In genomic region chr6:64961608-64962486, GRCm38 (mm10) we compare ENCODE assay signal across 23 mouse cellular contexts.
DNase-seq lines count a peak whose midpoint lies in the region; ATAC-seq and TF ChIP-seq lines count a peak whose summit lies in the region.
"Had no signal": no experiment of that assay in that cellular context is flagged by ENCODE, and none has a peak within 500 bp of the region (broad histone marks: within the 10 kb centered on the region; RNA-seq: fewer than 3 reads in every experiment).

No protein-coding gene starts in this region.

- TF ChIP-seq EP300 in heart, adult 2 months (IDR thresholded peaks at IDR 0.05; ENCODE audit: insufficient read depth, low read depth, low read length): no peak

- intact Hi-C loops in heart, adult 2 months (cut with DNase I): no loop called here
- intact Hi-C loops in left cerebral cortex, adult 2 months (cut with DNase I): no loop called here

- DNase-seq in neural tube, embryonic 10.5 days (ENCODE audit: extremely low spot score, low spot score): no peak
- DNase-seq in midbrain, embryonic 14.5 days: peak; percentile 57
- no peak for DNase-seq in heart, adult 2 months
- no peak for DNase-seq in left cerebral cortex, adult 2 months (ENCODE audit: extremely low spot score in 1 of 2, low spot score in 2 of 2)
- DNase-seq: adrenal gland, postnatal 14 days; cerebellum, adult 11 months; cerebellum, postnatal 36 days; gastrocnemius, adult 2 months; heart, postnatal 10 days; kidney, adult 18-20 months; kidney, postnatal 10 days; liver, embryonic 13.5 days; lung, postnatal 4 days; right cerebral cortex, postnatal 4 days; thymus, postnatal 25 days had no signal

- H3K4me1 ChIP-seq in neural tube, embryonic 12.5 days: no peaks in the 10 kb centered on the region
- H3K4me1 ChIP-seq in hindbrain, embryonic 12.5 days: 0 out of 2 replicates have a peak, but pooled peaks cover 11% of the 10 kb centered on the region
- H3K4me1 ChIP-seq in midbrain, embryonic 14.5 days (ENCODE audit: control insufficient read depth, insufficient read depth, low read length): 0 out of 2 replicates have a peak, but pooled peaks cover 8% of the 10 kb centered on the region
- H3K4me1 ChIP-seq in heart, adult 2 months (ENCODE audit: control insufficient read depth, insufficient read depth, low read length): no peaks in the 10 kb centered on the region
- H3K4me1 ChIP-seq: limb, embryonic 13.5 days; liver, embryonic 13.5 days; lung, embryonic 15.5 days had no signal

- no peak overlapping the region for H3K27ac ChIP-seq in neural tube, embryonic 12.5 days
- H3K27ac ChIP-seq in hindbrain, embryonic 12.5 days: peak overlapping the region; percentile 23; the same call in 1 of the 2 replicates
- peak overlapping the region; percentile 46 for H3K27ac ChIP-seq in midbrain, embryonic 14.5 days (replicated peaks; ENCODE audit: low read depth, low read length)
- H3K27ac ChIP-seq in heart, adult 2 months: no peak overlapping the region
- no peak overlapping the region for H3K27ac ChIP-seq in left cerebral cortex, adult 2 months
- H3K27ac ChIP-seq: gastrocnemius, adult 2 months; limb, embryonic 13.5 days; liver, embryonic 13.5 days; lung, embryonic 15.5 days had no signal

- H3K9me3 ChIP-seq in neural tube, embryonic 12.5 days: no peaks in the 10 kb centered on the region
- no peaks in the 10 kb centered on the region for H3K9me3 ChIP-seq in hindbrain, embryonic 12.5 days (replicated peaks)
- H3K9me3 ChIP-seq in midbrain, embryonic 14.5 days (ENCODE audit: control insufficient read depth, low read length): no peaks in the 10 kb centered on the region
- H3K9me3 ChIP-seq: limb, embryonic 13.5 days; liver, embryonic 13.5 days; lung, embryonic 15.5 days had no signal

- no peaks in the 10 kb centered on the region for H3K27me3 ChIP-seq in neural tube, embryonic 12.5 days (replicated peaks)
- H3K27me3 ChIP-seq in hindbrain, embryonic 12.5 days: no peaks in the 10 kb centered on the region
- no peaks in the 10 kb centered on the region for H3K27me3 ChIP-seq in midbrain, embryonic 14.5 days (ENCODE audit: control insufficient read depth, insufficient read depth, low read length)
- no peaks in the 10 kb centered on the region for H3K27me3 ChIP-seq in heart, adult 2 months (ENCODE audit: control insufficient read depth, insufficient read depth, low read length)
- H3K27me3 ChIP-seq: limb, embryonic 13.5 days; liver, embryonic 13.5 days; lung, embryonic 15.5 days had no signal

- H3K79me2 ChIP-seq in heart, adult 2 months (replicated peaks; ENCODE audit: control insufficient read depth, insufficient read depth, low read length): no peaks in the 10 kb centered on the region

- no peak for TF ChIP-seq POLR2A in heart, adult 2 months (IDR thresholded peaks at IDR 0.05; ENCODE audit: insufficient read depth, low read depth, low read length)

- peak overlapping the region; percentile 12; the same call in 1 of the 2 replicates for H3K4me2 ChIP-seq in neural tube, embryonic 12.5 days (replicated peaks)
- peak overlapping the region; percentile 31 for H3K4me2 ChIP-seq in hindbrain, embryonic 12.5 days (replicated peaks)
- peak overlapping the region; percentile 39 for H3K4me2 ChIP-seq in midbrain, embryonic 14.5 days (ENCODE audit: low read length)
- H3K4me2 ChIP-seq: heart, embryonic 11.5 days; limb, embryonic 13.5 days; liver, embryonic 13.5 days; lung, embryonic 15.5 days had no signal

- ATAC-seq in neural tube, embryonic 12.5 days (ENCODE audit: low FRiP score, low read depth): peak; percentile 41
- peak; percentile 73 for ATAC-seq in hindbrain, embryonic 12.5 days (ENCODE audit: low FRiP score)
- ATAC-seq in midbrain, embryonic 14.5 days (ENCODE audit: low FRiP score, low TSS enrichment): peak; percentile 57; the same call in 1 of the 2 replicates
- ATAC-seq in CD4-positive, CD25-positive, alpha-beta regulatory T cell, adult 4 months: no peak
- ATAC-seq: activated CD4-positive, CD25-positive, alpha-beta regulatory T cell, adult 4 months; Patski had no signal

- H3K36me3 ChIP-seq in neural tube, embryonic 12.5 days: no peaks in the 10 kb centered on the region
- H3K36me3 ChIP-seq in hindbrain, embryonic 12.5 days: no peaks in the 10 kb centered on the region
- H3K36me3 ChIP-seq in midbrain, embryonic 14.5 days (ENCODE audit: control insufficient read depth, insufficient read depth, low read length): no peaks in the 10 kb centered on the region
- H3K36me3 ChIP-seq in heart, adult 2 months (ENCODE audit: control insufficient read depth, insufficient read depth, low read length): no peaks in the 10 kb centered on the region
- H3K36me3 ChIP-seq: limb, embryonic 13.5 days; liver, embryonic 13.5 days; lung, embryonic 15.5 days had no signal

- no peak for TF ChIP-seq CTCF in heart, adult 2 months (IDR thresholded peaks at IDR 0.05)
- TF ChIP-seq CTCF in left cerebral cortex, adult 2 months (IDR thresholded peaks at IDR 0.05): no peak

- 58% methylated on average over 16 of the region's 16 CpGs for WGBS in neural tube, embryonic 12.5 days
- 54% methylated on average over 16 of the region's 16 CpGs for WGBS in hindbrain, embryonic 12.5 days
- WGBS in midbrain, embryonic 14.5 days: 25% methylated on average over 16 of the region's 16 CpGs
- 76% methylated on average over 16 of the region's 16 CpGs for WGBS in heart, adult 2 months

- H3K4me3 ChIP-seq in neural tube, embryonic 12.5 days: no peak overlapping the region
- H3K4me3 ChIP-seq in hindbrain, embryonic 12.5 days: no peak overlapping the region
- no peak overlapping the region; the same call in 1 of the 2 replicates for H3K4me3 ChIP-seq in midbrain, embryonic 14.5 days (replicated peaks; ENCODE audit: low read depth, low read length)
- no peak overlapping the region for H3K4me3 ChIP-seq in heart, adult 2 months
- H3K4me3 ChIP-seq in left cerebral cortex, adult 2 months: no peak overlapping the region
- H3K4me3 ChIP-seq: gastrocnemius, adult 2 months; limb, embryonic 13.5 days; liver, embryonic 13.5 days; lung, embryonic 15.5 days had no signal

- no peak overlapping the region for H3K9ac ChIP-seq in neural tube, embryonic 12.5 days
- H3K9ac ChIP-seq in hindbrain, embryonic 12.5 days: no peak overlapping the region
- H3K9ac ChIP-seq in midbrain, embryonic 14.5 days (replicated peaks; ENCODE audit: low read length): no peak overlapping the region
- no peak overlapping the region for H3K9ac ChIP-seq in heart, adult 2 months (ENCODE audit: low read depth, low read length)
- H3K9ac ChIP-seq: limb, embryonic 13.5 days; liver, embryonic 13.5 days; lung, embryonic 15.5 days had no signal

Comparison
In these comparisons a context has a peak if more than half of its experiments do, and no peak if none do; other contexts are left out.
1. H3K27ac ChIP-seq: peak in hindbrain, embryonic 12.5 days (single experiment) and midbrain, embryonic 14.5 days (single experiment); none in neural tube, embryonic 12.5 days (single experiment), heart, adult 2 months (single experiment) and left cerebral cortex, adult 2 months (single experiment).
2. Peak in every context shown above with its lines, with median percentiles within 50 percentile points of each other: H3K4me2 ChIP-seq.